Mouse (Mus musculus) CD4-positive, CD25-positive, alpha-beta regulatory T cell, adult 2 months (primary cell): ENCODE measurements at regions not wholly inside any gene's neighbourhood (a gene's known extent, or its start where the extent isn't known, plus 50 kb on each side); places are given as distances from the start of the nearest gene placed in this dataset.
A peak's percentile ranks its signal among the peaks of the same experiment; 100 is the strongest.
"Not testable (repeated sequence)": the region's sequence is repeated elsewhere in the genome, so short reads cannot be mapped to it uniquely, and the experiment has no call there.

Experiments used
- DNase-seq: peaks from one replicate; pipeline ENCODE4 v3.0.0-alpha.2; 2012; ENCODE audit warnings: low read depth, low spot score

GRCm38 (mm10) chr14:53802547-53802946 lies 451.4 kb downstream of the Dad1 start:
- peak; percentile 47 for DNase-seq

- no peak for DNase-seq
These were observed 453.3 kb downstream of the Dad1 start for GRCm38 (mm10) chr14:53800508-53801136.

- peak; percentile 57 for DNase-seq
These were observed 458.7 kb downstream of the Dad1 start for GRCm38 (mm10) chr14:53795160-53795559.

- peak; percentile 54 for DNase-seq
These were observed 459.4 kb downstream of the Dad1 start for GRCm38 (mm10) chr14:53794527-53794926.

- not testable (repeated sequence) for DNase-seq
These were observed 461.5 kb downstream of the Dad1 start for GRCm38 (mm10) chr14:53792432-53792831.

- not testable (repeated sequence) for DNase-seq
These were observed 468.4 kb downstream of the Dad1 start for GRCm38 (mm10) chr14:53785547-53785946.

- DNase-seq: no peak
These were observed 476.5 kb downstream of the Dad1 start for GRCm38 (mm10) chr14:53777375-53777774.

GRCm38 (mm10) chr14:53776717-53777116 lies 477.2 kb downstream of the Dad1 start:
- peak; percentile 73 for DNase-seq

GRCm38 (mm10) chr14:53766501-53766900 lies 487.4 kb downstream of the Dad1 start:
- DNase-seq: peak; percentile 16

- not testable (repeated sequence) for DNase-seq
These were observed 488.0 kb downstream of the Dad1 start for GRCm38 (mm10) chr14:53765918-53766317.

GRCm38 (mm10) chr14:53760578-53760977 lies 493.3 kb downstream of the Dad1 start:
- not testable (repeated sequence) for DNase-seq

GRCm38 (mm10) chr14:53757782-53758181 lies 496.1 kb downstream of the Dad1 start:
- DNase-seq: peak; percentile 9

GRCm38 (mm10) chr14:53757095-53757494 lies 496.8 kb downstream of the Dad1 start:
- not testable (repeated sequence) for DNase-seq

GRCm38 (mm10) chr14:53750703-53751441 lies 503.0 kb downstream of the Dad1 start:
- DNase-seq: no peak

- DNase-seq: not testable (repeated sequence)
These were observed 510.4 kb downstream of the Dad1 start for GRCm38 (mm10) chr14:53743552-53743951.

GRCm38 (mm10) chr14:53742864-53743263 lies 511.0 kb downstream of the Dad1 start:
- DNase-seq: peak; percentile 11

- DNase-seq: peak; percentile 49
These were observed 512.7 kb downstream of the Dad1 start for GRCm38 (mm10) chr14:53741246-53741645.

GRCm38 (mm10) chr14:53737962-53738361 lies 515.9 kb downstream of the Dad1 start:
- peak; percentile 25 for DNase-seq

GRCm38 (mm10) chr14:53736274-53736673 lies 517.6 kb downstream of the Dad1 start:
- peak; percentile 9 for DNase-seq

- not testable (repeated sequence) for DNase-seq
These were observed 522.3 kb downstream of the Dad1 start for GRCm38 (mm10) chr14:53731600-53731999.

GRCm38 (mm10) chr14:53729877-53730276 lies 524.0 kb downstream of the Dad1 start:
- DNase-seq: not testable (repeated sequence)

- not testable (repeated sequence) for DNase-seq
These were observed 524.8 kb downstream of the Dad1 start for GRCm38 (mm10) chr14:53729149-53729548.

GRCm38 (mm10) chr14:53726914-53727313 lies 527.0 kb downstream of the Dad1 start:
- DNase-seq: not testable (repeated sequence)
